Mouse (Mus musculus) embryo, embryonic 11 days (tissue): ENCODE measurements at regions not wholly inside any gene's neighbourhood (a gene's known extent, or its start where the extent isn't known, plus 50 kb on each side); places are given as distances from the start of the nearest gene placed in this dataset.
A peak's percentile ranks its signal among the peaks of the same experiment; 100 is the strongest.

Source experiments
- DNase-seq: peaks from one replicate; pipeline ENCODE4 v3.0.0-alpha.2; 2015

DNA sequence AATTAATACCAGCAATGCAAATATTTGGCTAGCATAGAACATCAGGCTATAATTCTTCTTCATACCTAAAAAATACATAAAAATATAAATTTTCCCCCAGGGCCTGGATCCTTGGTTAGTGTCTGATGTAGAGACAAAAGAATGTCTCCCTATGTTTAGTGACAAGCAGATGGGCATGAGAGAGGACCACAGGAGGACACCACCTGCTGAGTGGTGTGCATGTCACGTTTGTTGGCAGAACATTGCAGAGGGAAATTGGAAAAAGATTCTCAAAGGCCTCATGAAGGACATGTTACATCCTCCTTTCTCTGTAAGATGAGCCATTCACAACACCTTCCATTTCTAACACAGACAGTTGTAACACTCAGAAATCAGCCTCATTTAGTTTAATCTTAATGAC is 206.3 kb downstream of the Hhipl2 start:
- DNase-seq = no peak

- no peak for DNase-seq
Observed at GRCm38 (mm10) chr1:183633810-183634209, 215.8 kb downstream of the Hhipl2 start.

DNA sequence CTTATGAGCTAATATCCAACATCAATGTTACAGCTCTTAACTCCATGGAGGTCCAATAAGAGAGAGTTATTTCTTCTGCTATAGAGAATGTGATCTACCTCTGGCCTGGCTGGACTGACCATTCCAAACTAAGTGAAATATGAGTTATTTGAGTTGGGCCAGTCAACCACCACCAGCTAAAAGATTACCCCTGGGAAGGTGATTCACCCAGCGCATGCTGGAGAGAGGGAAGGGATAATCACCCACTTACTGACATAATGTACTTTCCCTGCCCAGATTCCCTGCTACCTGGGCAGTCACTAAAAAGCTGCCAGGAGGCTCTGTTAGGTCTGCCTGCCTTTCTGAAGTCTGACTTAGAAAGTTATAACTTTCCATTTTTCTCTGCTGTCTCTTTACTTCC is 216.8 kb downstream of the Hhipl2 start:
- DNase-seq = no peak

DNA sequence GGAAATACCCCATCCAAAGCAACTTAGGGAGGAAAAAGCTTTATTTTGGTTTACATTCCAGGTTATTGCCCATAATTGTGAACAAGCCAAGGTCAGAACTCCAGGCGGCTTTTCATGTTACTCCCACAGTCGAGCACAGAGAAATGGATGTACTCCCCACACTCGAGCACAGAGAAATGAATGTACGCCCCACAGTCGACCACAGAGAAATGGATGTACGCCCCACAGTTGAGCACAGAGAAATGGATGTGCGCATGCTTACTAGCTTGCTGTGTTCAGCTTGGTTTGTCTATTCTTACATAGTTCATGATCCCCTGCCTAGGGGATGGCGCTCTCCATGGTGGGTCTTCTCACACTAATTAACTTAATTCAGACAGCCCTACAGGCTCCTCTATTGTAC is 219.2 kb downstream of the Hhipl2 start:
- DNase-seq = no peak

DNA sequence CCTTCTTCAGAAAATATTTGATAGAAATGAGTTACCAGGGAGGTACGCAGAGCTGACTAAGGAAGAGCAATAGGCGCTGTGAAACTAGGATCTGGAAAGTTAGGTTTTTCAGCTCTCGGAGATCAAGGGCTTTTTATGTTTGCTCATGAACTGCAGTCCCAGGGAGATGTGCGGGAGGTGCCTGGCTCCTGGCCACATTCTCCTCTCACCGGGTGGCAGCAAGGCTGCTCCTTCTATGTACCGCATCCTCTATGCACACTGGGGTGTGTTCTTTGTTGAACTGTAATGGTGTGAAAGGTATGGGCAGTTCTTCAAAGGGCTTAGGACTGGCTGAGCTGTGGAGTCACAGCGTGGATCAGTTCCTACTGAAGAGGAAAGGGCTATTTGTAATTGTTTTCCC is 221.3 kb downstream of the Hhipl2 start:
- DNase-seq = no peak

DNA sequence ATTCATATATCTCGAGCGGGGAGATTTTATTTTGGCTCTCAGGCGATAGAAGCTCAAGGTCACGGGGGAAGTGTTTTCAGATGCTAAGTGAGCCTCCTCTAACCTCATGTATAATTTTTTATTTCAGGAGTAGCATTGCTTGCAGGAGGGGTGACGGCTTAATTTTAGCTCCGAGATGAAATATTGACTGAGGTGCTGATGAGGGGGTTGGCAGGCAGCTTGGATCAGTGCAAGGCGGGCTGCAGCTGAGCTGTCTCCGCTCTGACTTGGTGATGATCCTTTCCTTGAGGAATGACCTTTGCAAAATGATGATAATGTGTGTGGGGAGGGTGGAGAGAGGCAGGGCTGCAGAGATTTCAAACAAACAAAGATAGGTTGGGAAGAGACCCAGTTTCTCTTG is 222.6 kb downstream of the Hhipl2 start:
- no peak for DNase-seq

- no peak for DNase-seq
Observed at GRCm38 (mm10) chr1:183644001-183644400, 226.0 kb downstream of the Hhipl2 start.

DNA sequence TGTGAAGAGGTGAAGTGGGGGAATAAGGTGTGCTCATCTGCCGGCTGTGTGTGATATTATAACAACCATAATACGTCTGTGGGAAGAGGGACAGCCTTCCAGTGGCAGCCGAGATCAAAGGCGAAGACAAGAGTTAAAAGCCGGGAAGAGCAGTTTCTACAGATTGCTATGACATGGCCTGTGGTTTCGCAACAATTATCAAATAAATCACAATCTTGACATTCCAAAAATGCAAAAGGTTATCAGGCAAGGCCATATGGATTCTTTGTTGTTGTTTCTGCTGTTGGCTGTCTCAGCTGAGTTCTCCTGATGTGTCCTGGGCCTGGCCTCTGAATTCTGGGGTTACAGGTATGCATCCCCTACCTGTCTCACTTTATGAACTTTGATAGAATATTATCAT is 235.9 kb downstream of the Hhipl2 start:
- DNase-seq = no peak

GRCm38 (mm10) chr1:183657043-183657442 is 239.0 kb downstream of the Hhipl2 start:
- DNase-seq = peak; percentile 62

DNA sequence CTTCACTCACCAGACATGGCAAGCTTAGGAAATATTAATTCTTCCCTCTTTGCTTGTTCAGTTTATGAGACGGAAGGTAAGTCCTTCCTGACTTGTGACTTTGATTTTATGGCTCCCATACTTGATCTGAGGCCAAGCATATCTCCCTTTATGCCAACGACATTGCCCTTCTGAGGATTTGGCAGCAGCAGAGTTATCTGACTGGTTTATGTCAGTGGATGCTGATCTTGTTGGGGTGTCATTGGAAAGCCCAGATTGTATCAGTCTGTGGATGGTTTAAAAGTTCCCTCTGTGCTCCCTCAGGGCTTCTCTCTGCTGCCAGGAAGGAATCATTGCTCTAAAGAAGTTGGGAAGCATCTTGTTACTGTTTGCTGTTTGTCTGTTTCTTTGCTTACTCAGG is 242.5 kb downstream of the Hhipl2 start:
- DNase-seq = no peak

GRCm38 (mm10) chr1:183662369-183663043 is 244.5 kb downstream of the Hhipl2 start:
- DNase-seq = no peak

DNA sequence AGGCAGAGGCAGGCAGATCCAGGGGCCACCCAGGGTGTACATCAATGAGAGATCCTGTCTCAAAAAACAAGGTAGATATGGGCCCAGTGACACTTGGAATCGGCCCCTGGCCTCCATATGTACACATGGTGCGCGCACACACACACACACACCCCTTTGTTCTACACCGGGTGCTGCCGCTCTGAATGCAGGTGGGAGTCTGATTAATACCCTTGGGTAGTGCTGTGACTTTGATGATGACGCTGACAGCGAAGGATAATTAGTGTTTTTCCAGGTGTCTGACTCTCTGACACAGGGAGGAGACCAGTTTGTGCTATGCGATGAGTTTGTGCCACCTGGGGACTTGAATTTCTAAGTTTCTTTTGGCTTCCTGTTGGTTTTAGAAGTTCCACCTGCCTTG is 251.3 kb downstream of the Hhipl2 start:
- no peak for DNase-seq

DNA sequence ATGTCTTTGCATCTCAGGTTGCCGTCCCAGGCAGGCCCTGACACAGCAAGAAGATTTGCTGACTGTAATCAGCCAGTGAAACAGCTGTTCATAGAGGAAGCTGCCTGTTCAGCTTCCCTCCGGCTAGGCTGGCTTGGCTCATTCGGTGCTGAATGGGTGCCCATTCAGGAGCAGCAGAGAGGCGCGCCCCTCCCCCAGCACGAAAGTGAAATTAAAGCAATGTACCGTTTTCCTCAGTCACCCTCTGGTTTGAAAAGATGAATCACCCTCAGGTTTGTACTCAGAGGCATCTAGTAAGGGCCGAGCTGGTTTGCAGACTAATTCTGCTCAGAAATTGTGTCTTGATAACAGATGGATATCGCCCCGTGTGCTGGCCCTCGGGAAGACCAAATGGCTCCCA is 251.7 kb downstream of the Hhipl2 start:
- peak; percentile 27 for DNase-seq

GRCm38 (mm10) chr1:183670542-183670941 is 252.5 kb downstream of the Hhipl2 start:
- DNase-seq = no peak

DNA sequence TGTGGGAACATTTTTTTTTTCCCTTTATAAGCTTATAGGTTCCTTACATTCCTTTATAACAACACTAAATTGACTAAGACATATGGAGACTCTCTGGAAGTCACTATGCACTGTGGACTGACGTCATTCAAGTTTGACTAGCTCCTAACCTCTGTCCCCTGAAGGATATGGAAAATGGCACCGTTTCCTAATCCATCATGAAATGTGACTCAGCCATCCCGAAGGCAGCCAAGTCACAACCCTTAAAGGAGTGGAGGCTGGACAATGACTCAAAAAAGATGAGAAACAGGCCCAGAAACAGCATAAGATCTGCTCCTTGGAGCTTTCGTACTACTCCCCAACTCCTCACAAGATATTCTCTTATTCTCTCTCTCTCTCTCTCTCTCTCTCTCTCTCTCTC is 253.5 kb downstream of the Hhipl2 start:
- DNase-seq = no peak

- DNase-seq = no peak
Observed at GRCm38 (mm10) chr1:183672521-183672920, 254.5 kb downstream of the Hhipl2 start.

- DNase-seq = no peak
Observed at GRCm38 (mm10) chr1:183677585-183677984, 259.6 kb downstream of the Hhipl2 start.

DNA sequence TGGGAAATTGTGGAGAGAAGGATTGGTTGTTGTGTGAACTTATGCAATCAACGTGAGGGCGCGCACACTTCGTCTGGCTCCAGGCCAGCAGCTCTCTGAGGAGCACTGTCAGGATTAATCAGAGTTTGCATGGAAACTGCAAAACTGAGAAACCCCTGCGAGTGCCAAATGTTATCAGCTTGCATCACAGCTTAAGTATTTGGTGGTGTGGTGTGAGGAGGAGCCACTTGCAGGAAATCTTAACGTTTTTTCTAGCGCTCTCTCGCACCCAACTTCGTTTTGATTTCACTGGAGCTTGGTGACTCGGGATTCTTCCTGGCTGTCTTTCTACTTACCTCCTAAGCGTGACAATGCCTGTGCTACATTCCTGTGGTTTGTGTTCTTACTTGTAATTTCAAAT is 261.9 kb downstream of the Hhipl2 start:
- DNase-seq = no peak

DNA sequence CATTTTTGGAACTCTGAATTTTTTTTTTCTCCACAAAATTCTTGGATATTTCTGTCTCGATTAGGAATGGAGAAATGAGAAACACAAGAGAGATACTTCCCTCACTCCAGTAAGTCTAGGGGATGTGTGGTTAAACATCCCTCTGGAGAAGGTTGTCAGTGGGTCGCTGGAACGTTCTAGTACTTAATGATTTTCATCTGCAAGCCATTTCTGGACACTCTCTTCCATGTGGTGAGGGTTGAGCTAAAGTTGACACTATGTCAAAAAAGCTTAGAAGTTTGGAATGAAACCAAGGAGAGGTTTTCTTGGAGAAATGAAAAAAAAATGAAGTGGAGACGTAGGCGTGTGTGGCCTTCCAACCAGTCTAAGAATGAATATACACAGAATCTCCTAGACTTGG is 268.0 kb downstream of the Hhipl2 start:
- no peak for DNase-seq

DNA sequence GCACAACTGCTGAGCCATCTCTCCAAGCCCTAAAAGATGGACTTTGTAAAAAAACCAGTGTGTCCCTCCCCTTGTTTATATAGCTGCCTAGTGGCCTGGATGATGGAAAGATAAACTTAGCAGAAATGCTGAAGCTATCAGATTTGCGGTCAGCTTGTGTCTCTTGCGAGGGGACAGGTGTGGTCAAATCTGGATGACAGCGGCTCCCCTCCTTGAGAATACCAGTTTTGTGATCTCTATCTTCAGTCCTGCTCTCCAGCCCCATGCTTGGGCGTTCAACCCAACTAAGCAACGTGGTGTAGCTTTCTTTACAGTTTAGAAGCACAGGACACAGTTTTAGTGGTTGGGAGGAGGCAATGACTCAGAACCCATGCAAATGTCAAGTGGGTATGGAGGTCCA is 274.7 kb downstream of the Hhipl2 start:
- no peak for DNase-seq

GRCm38 (mm10) chr1:183699284-183699683 is 281.3 kb downstream of the Hhipl2 start:
- DNase-seq = peak; percentile 7

DNA sequence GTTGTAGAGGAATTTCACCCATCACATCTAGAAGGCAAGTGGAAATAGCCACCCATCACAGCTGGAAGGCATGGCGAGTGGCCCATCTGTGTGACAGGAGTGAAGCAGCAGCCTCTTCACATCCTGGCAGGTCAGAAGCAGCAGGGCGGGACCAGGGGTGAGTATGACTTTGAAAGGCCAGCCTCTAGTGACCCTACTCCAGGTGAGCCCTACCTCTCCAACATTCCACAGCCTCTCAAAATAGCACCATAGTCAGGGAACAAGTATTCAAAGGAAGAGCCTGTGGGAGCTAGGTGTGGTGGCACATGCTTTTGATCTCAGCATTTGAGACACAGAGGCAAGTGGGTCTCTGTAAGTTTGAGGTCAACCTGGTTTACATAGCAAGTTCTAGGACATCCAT is 284.9 kb downstream of the Hhipl2 start:
- no peak for DNase-seq

DNA sequence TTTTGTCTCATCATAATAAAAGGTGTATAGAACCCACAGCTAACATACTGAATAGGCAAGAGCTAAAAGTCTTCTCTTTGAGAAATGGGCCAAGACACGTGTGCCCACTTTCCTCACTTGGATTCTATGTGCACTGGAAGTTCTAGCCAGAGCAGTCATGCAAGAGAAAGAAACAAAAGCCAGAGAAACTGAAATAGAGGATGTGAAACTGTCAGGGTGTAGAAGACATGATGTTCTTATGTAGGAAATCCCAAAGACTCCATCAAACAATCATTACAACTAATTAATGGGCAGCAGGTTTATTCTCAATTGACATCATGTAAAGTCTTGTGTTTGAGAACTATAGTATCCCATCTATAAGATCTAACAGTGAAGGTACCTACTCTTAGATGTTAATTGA is 294.9 kb downstream of the Hhipl2 start:
- no peak for DNase-seq

GRCm38 (mm10) chr1:183717060-183717459 is 296.0 kb upstream of the Dusp10 start:
- DNase-seq = no peak

GRCm38 (mm10) chr1:183749126-183749525 is 264.0 kb upstream of the Dusp10 start:
- no peak for DNase-seq

- DNase-seq = no peak
Observed at GRCm38 (mm10) chr1:183754500-183754899, 258.6 kb upstream of the Dusp10 start.
